Mouse (Mus musculus) lung, embryonic 16.5 days (tissue): ENCODE measurements around the gene Dpp6. TPM values are rescaled to one million over a fixed set of nuclear protein-coding genes. Genes with fewer than 3 reads are reported as not detected.

Source experiments
- ATAC-seq: fragments of 200-750 bp; cut with Nextera tagmentation; 2 replicates; pipeline ENCODE4 v1.8.0; 2017; ENCODE audit warnings: low read depth, mild to moderate bottlenecking, moderate library complexity
- H3K27ac ChIP-seq: fragments of 300-500 bp; sonication (generic); 2 replicates; pipeline ENCODE4 v1.5.1; 2014; ENCODE audit warnings: mild to moderate bottlenecking, control low read depth, low read length
- H3K27me3 ChIP-seq: fragments of 300-500 bp; sonication (generic); 2 replicates; pipeline ENCODE4 v1.6.1; 2014; ENCODE audit warnings: low read depth, low read length, mixed read lengths; ENCODE audit not compliant: control insufficient read depth, insufficient read depth
- H3K36me3 ChIP-seq: fragments of 300-500 bp; sonication (generic); 2 replicates; pipeline ENCODE4 v1.6.1; 2014; ENCODE audit warnings: low read length; ENCODE audit not compliant: control insufficient read depth, insufficient read depth
- H3K4me1 ChIP-seq: fragments of 300-500 bp; sonication (generic); replicated peaks from 2 replicates; pipeline ENCODE4 v1.6.1; 2014; ENCODE audit warnings: low read length, mixed read lengths; ENCODE audit not compliant: control insufficient read depth, insufficient read depth
- H3K4me2 ChIP-seq: fragments of 300-500 bp; sonication (generic); 2 replicates; pipeline ENCODE4 v1.6.1; 2014; ENCODE audit warnings: low read depth, low read length, control low read depth
- H3K4me3 ChIP-seq: fragments of 300-500 bp; sonication (generic); 2 replicates; pipeline ENCODE4 v1.5.1; 2014; ENCODE audit warnings: mild to moderate bottlenecking, low read length, control low read depth
- H3K9ac ChIP-seq: fragments of 300-500 bp; sonication (generic); 2 replicates; pipeline ENCODE4 v1.6.1; 2014; ENCODE audit warnings: low read length, control low read depth
- H3K9me3 ChIP-seq: fragments of 300-500 bp; sonication (generic); 2 replicates; pipeline ENCODE4 v1.6.1; 2016; ENCODE audit warnings: low read length; ENCODE audit not compliant: control insufficient read depth
- WGBS: fragments of 180-500 bp; shearing (Covaris S2); extraction: QIAGEN DNeasy Blood & Tissue Kit; methylation state at CpG from one replicate; pipeline ENCODE4 v1.1.7; 2014; 5-methylcytosine and 5-hydroxymethylcytosine counted together
- polyA plus RNA-seq: library from polyadenylated mRNA; unstranded; fragments of >200 nt; fragmentation: Nextera tagmentation; extraction: Ambion mirVana; gene quantifications from 2 replicates; pipeline ENCODE4 v1.2.1, GENCODE M21; 2015

The Dpp6 gene
- polyA plus RNA-seq, 1 experiment from 2014 or later: 0.26 TPM

- 72% methylated on average over 5 of the region's 5 CpGs for WGBS
- no peak for ATAC-seq
Measured at GRCm38 (mm10) chr5:27191242-27191969, 374.4 kb downstream of the Dpp6 start.

DNA sequence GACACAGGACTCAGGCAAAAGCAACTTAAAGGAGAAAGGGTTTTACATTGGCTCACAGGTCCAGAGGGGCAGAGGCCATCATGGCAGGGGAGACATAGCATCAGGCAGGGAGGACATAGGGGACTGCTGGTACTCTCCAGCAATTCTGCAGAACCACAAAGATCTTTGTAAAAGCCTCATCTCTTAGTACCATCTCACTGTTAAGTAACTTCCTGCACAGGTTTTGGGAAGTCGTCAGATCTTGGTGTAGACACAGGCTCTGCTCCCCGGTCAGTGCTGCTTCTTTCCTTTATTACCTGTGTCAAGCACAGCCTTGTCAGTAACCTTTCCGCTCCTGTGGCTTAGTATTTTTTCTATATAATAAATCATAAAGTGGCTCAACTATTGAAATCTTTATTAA lies 377.2 kb downstream of the Dpp6 start:
- ATAC-seq: no peak
- Histone ChIP-seq H3K36me3 (no peaks in the 10 kb centered on the region), H3K9ac (no peak overlapping the region), H3K4me3 (no peak overlapping the region), H3K4me1 (no peaks in the 10 kb centered on the region), H3K4me2 (no peak overlapping the region), H3K27ac (no peak overlapping the region), H3K9me3 (no peaks in the 10 kb centered on the region), H3K27me3 (no peaks in the 10 kb centered on the region)
- 85% methylated on average over 3 of the region's 3 CpGs for WGBS

More at GRCm38 (mm10) chr5:27191242-27191969, 374.4 kb downstream of the Dpp6 start:
- no peaks in the 10 kb centered on the region for H3K36me3 ChIP-seq
- H3K9ac ChIP-seq: no peak overlapping the region
- H3K9me3 ChIP-seq: no peaks in the 10 kb centered on the region
- no peak overlapping the region for H3K4me3 ChIP-seq
- no peak overlapping the region for H3K27ac ChIP-seq
- H3K27me3 ChIP-seq: no peaks in the 10 kb centered on the region
- H3K4me2 ChIP-seq: no peak overlapping the region
- no peaks in the 10 kb centered on the region for H3K4me1 ChIP-seq

- ATAC-seq: no peak
- H3K9me3 ChIP-seq: no peaks in the 10 kb centered on the region
- no peak overlapping the region for H3K4me3 ChIP-seq
- no peak overlapping the region for H3K27ac ChIP-seq
- no peak overlapping the region for H3K4me2 ChIP-seq
- 24% methylated on average over 1 of the region's 1 CpGs for WGBS
- no peaks in the 10 kb centered on the region for H3K36me3 ChIP-seq
- H3K9ac ChIP-seq: no peak overlapping the region
- H3K4me1 ChIP-seq: no peaks in the 10 kb centered on the region
- H3K27me3 ChIP-seq: no peaks in the 10 kb centered on the region
Measured at GRCm38 (mm10) chr5:27194975-27195374, 378.0 kb downstream of the Dpp6 start.

GRCm38 (mm10) chr5:27200581-27201341 lies 383.8 kb downstream of the Dpp6 start:
- WGBS: 44% methylated on average over 2 of the region's 2 CpGs
- Histone ChIP-seq H3K27me3 (no peaks in the 10 kb centered on the region), H3K9me3 (no peaks in the 10 kb centered on the region), H3K27ac (no peak overlapping the region), H3K4me3 (no peak overlapping the region), H3K9ac (no peak overlapping the region), H3K4me1 (no peaks in the 10 kb centered on the region), H3K36me3 (no peaks in the 10 kb centered on the region), H3K4me2 (no peak overlapping the region)
- ATAC-seq: no peak

DNA sequence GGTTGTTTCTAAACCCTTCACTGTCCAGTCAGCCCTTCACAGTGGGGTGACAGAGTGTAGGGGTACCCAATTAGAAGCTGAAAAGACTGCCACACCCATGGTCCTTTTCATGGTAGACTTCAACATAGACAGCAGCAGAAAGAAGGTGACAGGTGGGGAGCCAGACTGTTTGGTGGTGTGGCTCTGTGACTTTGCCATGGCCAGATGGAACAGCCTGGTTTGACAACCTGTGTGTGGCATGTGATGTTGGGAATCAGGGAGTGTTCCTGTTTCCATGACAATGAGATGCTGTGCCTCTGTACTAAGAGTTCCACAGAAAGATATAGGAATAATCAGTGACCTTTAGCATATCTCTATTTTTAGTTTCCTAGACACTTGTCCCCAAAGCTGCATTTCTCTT lies 386.1 kb downstream of the Dpp6 start:
- Histone ChIP-seq H3K4me2 (no peak overlapping the region), H3K4me3 (no peak overlapping the region), H3K4me1 (no peaks in the 10 kb centered on the region), H3K9me3 (no peaks in the 10 kb centered on the region), H3K9ac (no peak overlapping the region), H3K27ac (no peak overlapping the region), H3K36me3 (no peaks in the 10 kb centered on the region), H3K27me3 (no peaks in the 10 kb centered on the region)
- no peak for ATAC-seq

DNA sequence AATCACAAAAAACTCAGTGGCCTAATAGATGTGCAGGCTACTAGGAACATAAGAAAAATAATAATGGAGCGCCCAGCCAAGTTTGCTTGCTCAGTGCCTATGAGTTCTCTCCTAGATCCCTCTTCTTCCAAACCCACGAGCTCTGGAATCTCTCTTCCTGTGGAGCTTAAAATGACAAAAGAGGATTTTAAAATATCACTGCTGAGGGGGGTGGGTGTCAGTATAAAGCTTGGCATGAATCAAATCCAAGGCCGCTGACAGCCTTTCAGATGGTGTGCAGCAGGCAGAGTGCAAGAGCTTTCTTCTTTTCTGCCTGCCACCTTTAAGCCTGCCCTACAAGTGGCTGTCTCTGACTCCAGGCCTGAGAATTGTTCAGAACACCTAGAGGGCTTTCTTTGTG lies 387.7 kb downstream of the Dpp6 start:
- Histone ChIP-seq H3K4me3 (no peak overlapping the region), H3K27ac (no peak overlapping the region), H3K27me3 (no peaks in the 10 kb centered on the region), H3K9ac (no peak overlapping the region), H3K36me3 (no peaks in the 10 kb centered on the region), H3K4me1 (no peaks in the 10 kb centered on the region), H3K4me2 (no peak overlapping the region), H3K9me3 (no peaks in the 10 kb centered on the region; the same call in 1 of the 2 replicates)
- 62% methylated on average over 3 of the region's 3 CpGs for WGBS
- no peak for ATAC-seq

GRCm38 (mm10) chr5:27205754-27206153 lies 388.8 kb downstream of the Dpp6 start:
- no peaks in the 10 kb centered on the region for H3K27me3 ChIP-seq
- no peak for ATAC-seq
- 65% methylated on average over 2 of the region's 2 CpGs for WGBS

DNA sequence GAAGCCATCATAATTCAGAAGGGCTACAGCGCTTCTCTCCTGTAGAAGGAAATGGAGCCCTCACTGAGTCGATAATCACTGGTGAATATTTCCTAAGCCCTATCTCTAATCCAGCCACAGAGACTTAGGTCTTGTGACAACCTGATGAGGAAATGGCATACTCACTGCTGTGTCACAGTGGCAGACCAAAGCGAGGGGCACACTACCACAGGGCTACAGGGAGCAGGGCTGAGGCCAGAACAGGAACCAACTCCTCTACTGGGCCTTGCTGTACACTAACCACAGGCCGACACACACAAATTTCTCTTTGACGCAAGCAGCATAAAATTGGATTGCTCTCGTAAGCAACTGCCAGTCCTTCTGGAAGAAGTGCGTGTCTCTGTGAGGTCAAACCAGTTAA lies 389.2 kb downstream of the Dpp6 start:
- no peak overlapping the region for H3K9ac ChIP-seq
- H3K9me3 ChIP-seq: no peaks in the 10 kb centered on the region; the same call in 1 of the 2 replicates
- H3K4me3 ChIP-seq: no peak overlapping the region
- H3K4me1 ChIP-seq: no peaks in the 10 kb centered on the region
- no peaks in the 10 kb centered on the region for H3K27me3 ChIP-seq
- H3K27ac ChIP-seq: no peak overlapping the region
- WGBS: 75% methylated on average over 7 of the region's 7 CpGs
- H3K36me3 ChIP-seq: no peaks in the 10 kb centered on the region
- no peak overlapping the region for H3K4me2 ChIP-seq
- no peak for ATAC-seq

More at GRCm38 (mm10) chr5:27205754-27206153, 388.8 kb downstream of the Dpp6 start:
- Histone ChIP-seq H3K9ac (no peak overlapping the region), H3K27ac (no peak overlapping the region), H3K4me1 (no peaks in the 10 kb centered on the region), H3K36me3 (no peaks in the 10 kb centered on the region), H3K9me3 (no peaks in the 10 kb centered on the region; the same call in 1 of the 2 replicates), H3K4me2 (no peak overlapping the region), H3K4me3 (no peak overlapping the region)

- H3K4me2 ChIP-seq: no peak overlapping the region
- H3K4me3 ChIP-seq: no peak overlapping the region
- no peaks in the 10 kb centered on the region for H3K4me1 ChIP-seq
- H3K9ac ChIP-seq: no peak overlapping the region
- H3K9me3 ChIP-seq: no peaks in the 10 kb centered on the region
- WGBS: 65% methylated on average over 2 of the region's 2 CpGs
- H3K36me3 ChIP-seq: no peaks in the 10 kb centered on the region
- ATAC-seq: no peak
- no peak overlapping the region for H3K27ac ChIP-seq
- H3K27me3 ChIP-seq: no peaks in the 10 kb centered on the region
Measured at GRCm38 (mm10) chr5:27220116-27220515, 403.1 kb downstream of the Dpp6 start.
